Mouse (Mus musculus) urinary bladder, postnatal 10 days (tissue): Measurements from ENCODE around the gene Cfap61.

Experiments used
- DNase-seq: peaks from one replicate; pipeline ENCODE4 v3.0.0; 2022; ENCODE audit warnings: low spot score

Cfap61 gene

DNA sequence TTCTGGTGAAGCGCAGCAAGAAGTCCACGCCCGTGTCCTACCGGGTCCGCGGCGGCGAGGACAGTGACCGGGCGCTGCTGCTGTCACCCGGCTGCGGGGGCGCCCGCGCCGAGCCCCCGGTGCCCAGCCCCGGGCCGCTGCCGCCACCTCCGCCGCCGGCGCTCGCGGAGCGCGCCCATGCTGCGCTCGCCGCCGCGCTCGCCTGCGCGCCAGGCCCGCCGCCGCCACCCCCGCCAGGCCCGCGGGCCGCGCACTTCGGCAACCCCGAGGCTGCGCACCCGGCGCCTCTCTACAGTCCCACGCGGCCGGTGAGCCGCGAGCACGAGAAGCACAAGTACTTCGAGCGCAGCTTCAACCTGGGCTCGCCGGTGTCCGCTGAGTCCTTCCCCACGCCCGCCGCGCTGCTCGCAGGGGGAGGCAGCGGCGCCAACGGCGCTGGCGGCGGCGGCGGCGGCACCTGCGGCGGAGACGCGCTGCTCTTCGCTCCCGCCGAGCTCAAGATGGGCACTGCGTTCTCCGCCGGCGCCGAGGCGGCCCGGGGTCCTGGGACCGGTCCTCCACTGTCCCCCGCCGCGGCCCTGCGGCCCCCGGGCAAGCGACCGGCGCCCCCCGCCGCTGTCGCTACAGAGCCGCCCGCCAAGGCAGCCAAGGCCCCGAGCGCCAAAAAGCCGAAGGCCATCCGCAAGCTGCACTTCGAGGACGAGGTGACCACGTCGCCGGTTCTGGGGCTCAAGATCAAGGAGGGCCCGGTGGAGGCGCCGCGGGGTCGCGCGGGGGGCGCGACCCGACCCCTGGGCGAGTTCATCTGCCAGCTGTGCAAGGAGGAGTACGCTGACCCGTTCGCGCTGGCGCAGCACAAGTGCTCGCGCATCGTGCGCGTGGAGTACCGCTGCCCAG is 287.9 kb downstream of the Cfap61 start:
- DNase-seq = no peak

- no peak for DNase-seq
Observed at GRCm38 (mm10) chr2:146223176-146223905, 288.8 kb downstream of the Cfap61 start.

DNA sequence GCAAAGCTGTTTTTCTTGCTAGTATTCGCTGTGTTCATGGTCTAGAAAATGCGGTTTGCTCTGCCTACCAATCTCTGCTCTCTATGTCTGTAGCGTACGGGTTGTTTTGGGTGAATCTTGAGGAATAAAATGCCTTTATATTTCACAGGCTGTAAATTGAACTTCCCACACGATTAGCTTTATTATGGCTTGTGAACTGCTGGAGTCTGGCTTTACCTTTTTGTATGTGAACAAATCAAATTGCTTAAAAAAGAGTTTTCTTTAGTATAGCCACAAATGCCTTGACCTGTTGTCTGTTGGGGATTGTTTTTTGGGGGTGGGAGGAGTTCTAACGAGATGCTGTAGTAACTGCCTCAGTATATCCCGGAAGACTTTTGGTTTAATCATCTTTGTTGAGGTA is 289.6 kb downstream of the Cfap61 start:
- DNase-seq = no peak

DNA sequence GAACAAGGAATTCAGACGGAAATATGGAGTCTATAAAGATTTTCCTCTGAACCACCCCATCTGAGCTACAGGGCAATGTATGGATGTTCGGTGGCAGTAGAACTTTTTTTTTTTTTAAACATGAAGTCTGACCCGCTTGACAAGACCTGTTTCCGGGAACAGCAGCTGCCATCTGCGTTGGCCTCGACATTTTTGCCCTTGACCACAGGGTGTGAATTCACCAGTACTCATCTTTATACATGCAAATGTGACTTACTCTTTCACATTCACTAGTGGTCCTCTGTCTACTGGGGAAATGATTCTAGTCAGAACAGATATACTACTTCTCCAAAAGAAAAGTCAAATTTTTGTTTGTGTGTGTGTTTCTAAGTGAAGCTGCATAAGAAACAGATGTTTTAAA is 291.2 kb downstream of the Cfap61 start:
- no peak for DNase-seq

DNA sequence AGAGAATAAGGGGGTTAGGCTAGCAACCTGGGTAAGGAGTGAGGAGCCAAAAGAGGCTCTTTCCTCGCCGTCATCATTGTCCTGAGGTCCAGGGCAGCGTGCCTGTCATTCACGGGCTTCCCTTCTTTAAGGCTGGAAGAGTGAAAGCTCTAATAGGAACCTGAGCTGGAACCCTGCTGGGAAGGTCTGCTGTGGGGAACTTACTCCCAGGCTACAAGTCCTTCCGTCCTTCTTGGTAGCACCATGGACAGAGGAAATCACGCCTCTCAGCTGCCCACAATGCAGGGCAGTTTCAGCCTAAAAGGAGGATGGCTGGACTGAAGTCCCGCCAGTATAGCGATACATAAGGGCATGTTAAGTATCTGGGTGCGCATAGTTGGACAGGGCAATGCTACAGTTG is 291.9 kb downstream of the Cfap61 start:
- no peak for DNase-seq

DNA sequence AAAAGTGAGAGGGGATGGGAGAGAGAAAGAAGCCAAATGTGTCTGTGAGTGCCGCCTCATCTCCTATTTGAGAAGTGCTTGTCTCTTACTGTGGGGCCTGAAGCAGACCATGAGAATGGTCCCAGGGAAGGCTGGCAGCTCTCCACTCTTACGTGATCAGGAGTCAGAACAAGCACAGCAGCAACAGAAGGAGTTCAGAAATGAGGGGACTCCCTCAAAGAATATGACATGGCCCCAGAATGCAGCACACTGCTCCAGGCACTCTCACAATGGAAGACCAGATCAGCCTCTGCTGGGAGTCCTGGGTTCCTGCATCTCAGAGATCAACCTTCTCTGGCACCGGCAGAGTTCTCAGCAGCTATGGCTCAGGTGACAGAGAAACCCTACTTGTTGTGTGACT is 293.1 kb downstream of the Cfap61 start:
- no peak for DNase-seq

- DNase-seq = no peak
Observed at GRCm38 (mm10) chr2:146228435-146228834, 293.9 kb downstream of the Cfap61 start.

DNA sequence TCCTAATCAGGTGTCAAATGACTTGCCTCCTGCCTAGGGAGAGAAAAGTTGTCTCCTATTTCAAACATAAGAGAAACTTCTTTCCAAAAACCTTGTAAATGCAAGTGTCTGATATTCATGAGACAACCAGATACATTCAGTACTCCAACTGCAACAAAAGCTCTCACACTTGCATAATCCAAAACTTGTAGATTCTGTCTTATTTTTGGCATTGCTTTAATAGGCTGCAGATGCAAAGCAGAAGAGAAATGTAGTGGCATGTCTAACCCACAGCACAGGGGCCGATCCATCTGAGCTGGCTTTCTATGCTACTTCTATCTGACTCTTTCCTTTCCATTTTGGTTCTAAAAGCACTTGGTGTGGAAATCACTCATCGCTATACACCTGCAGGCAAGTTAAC is 296.9 kb downstream of the Cfap61 start:
- no peak for DNase-seq

DNA sequence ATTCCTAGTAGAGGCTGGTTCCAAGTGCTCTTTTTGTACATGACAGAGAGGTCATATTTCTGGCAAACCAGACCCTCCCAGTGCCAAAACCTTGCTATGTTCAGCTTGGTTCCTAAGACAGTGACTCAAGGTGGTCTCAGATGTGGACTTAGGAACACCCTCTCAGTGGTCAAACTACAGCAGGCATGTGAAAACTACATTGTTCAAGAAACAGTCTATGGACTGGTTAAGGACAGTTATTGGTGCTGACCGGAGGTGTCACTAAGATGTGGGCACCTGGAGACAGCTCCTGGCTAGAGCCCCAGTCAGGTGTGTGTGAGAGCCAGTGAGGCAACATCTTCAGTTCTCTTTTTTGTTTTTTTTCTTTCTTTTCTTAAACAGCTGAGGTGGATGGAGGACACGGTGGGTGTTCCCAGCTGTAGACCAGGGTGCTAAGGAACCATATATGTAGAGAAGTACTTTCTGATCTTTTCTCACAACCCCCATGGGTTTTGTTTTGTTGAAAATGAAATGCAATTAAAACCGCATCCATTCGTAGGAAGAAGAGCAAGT is 304.7 kb downstream of the Cfap61 start:
- no peak for DNase-seq

- no peak for DNase-seq
Observed at GRCm38 (mm10) chr2:146244049-146244448, 309.5 kb downstream of the Cfap61 start.

DNA sequence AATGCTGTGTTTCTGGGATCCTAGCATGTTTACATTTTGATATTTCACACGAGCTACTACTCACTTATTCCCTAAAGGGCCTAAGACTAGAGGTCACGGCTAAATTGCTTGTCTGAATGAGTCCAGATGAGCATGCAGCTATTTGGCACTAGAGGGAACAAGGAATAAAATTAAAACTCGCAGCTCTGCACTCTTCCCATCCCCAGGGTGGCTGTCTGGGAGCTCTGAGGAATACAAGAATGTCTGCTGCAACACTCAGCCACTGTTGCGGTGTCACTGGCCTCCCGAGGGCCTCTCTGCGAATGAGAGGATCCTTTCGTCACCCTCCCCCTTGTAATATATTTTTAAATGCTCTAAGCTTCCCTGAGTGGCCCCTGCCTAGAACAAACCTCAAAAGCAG is 310.8 kb downstream of the Cfap61 start:
- no peak for DNase-seq

GRCm38 (mm10) chr2:146246409-146247075 is 312.0 kb downstream of the Cfap61 start:
- no peak for DNase-seq

GRCm38 (mm10) chr2:146247576-146247975 is 313.0 kb downstream of the Cfap61 start:
- DNase-seq = no peak

DNA sequence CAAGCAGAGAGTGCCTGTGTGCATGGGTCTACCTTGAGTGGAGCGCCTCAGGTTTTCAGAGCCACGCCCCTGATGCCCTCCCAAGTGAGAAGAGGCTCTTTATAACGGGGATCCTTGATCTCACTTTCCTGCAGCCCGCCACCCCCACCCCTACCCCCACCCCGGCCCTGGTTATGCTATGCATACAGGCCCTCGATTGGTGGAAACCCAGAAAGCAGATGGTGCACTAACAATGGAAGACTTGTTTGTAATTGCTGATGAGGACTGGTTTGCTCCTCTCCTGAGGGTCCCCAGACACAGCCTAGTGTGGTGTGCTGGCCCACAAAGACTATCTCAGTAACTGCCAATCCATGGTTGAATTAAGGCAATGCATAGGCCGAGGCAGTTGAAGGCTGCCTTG is 314.4 kb downstream of the Cfap61 start:
- no peak for DNase-seq

DNA sequence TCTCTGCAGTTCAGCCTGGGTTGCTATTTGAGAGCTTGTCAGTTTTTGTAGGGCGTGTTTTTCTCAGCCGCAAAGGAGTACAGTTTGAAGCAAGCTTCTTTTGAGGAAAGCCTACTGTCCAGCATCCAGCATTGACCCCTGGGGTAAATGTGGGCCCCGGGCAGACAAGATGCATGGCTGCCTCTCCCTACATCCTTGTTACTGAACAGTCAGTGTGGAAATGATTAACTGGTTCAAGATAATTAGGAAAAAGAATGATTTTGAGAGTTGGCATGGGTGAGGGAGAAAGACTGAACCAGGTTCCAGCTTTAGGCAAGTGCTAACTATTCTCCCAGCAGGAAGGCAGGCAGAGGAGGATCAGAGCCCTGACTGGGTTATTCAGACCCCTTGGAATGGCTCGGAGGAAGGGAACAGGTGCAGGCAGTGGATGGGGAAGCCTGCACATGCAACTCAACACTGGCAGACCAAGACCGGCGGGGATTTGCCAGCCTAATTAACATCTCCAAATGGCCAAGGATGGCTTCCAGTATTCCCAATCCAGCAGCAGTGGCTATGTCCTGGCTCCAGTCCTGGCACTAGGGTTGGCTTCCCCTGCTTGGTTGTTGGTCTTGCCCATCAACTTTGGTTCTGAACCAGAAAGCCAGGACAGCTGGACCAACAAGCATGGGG is 315.8 kb downstream of the Cfap61 start:
- no peak for DNase-seq

DNA sequence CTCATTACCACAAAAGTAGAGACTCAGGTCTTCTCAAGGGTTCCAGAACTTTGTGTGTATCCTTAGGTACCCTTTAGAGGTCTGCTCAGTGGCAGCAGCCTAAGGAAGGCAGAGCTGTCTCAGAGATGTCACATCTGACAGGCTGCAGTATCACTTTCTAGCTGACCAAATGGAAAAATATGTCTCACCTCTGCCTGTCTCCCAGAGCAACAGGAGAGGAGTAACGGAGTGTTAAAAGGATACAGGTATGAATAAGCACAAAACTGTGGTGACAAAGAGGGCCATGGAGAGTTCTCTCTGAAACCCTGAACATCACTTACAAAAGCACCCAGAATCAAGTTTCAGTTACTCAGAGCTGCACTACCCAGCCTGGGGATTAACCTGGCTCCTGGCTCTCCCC is 319.8 kb downstream of the Cfap61 start:
- DNase-seq = no peak

DNA sequence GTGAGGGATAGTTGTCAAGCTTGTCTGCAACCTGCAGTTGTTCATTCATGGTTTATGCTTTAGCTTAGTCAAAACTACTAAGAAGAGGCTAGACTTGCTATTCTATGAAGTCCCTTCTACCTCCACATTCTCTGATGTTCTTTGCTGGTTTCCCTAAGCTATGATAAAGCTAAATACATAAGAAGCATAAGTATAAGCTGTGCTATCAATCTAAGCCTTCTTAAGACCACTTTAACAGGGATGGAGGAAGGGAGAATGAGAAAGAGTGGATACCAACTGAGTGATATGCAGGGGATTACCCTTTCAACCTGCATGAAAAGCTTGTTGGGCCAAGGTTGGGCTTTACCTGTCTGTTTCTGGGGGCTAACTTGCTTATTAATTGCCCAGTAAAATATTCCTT is 321.1 kb downstream of the Cfap61 start:
- no peak for DNase-seq

DNA sequence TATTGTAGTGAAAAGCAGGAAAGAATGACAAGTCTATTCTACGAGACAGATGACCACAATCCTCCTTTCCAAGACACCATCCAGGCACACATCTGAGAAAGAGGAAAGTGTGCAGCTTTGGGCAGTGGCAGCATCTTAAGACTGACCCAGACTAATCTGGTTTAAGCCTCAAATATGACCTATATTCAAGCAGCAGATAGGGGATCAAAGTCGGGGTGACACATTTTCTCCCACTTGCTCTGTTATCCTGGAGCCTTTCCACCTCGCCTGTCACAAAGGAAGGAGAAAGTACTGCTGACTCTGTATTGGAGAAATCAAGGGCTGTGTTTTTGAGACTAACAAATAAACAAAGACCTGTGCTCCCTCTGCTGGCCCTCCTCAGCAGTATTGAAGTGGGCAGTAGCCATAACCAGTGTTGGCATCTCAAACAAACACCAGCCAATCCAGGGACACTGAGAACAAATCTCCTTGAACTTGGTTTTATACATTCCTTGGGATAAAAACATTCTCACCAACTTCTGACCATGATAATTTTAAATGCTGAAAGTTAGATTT is 321.8 kb downstream of the Cfap61 start:
- no peak for DNase-seq

DNA sequence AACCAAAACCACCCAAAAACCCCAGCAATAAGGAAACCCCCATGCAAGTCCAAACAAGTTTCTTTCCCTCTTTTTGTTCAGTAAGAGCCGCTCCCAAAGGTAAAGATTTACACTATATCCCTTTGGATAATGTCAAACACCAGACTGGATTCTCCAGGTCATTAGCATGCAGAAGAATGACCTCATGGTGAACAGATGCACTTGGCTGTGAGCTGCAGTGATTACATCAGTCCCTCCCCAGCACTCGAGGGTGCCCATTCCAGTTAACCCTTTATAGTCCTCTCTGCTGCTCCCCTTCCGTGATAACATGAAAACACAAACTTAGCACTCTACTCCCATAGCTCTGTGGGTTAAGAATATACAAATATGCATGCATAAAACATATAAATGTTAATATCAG is 322.5 kb downstream of the Cfap61 start:
- no peak for DNase-seq

- no peak for DNase-seq
Observed at GRCm38 (mm10) chr2:146257609-146258008, 323.0 kb downstream of the Cfap61 start.

DNA sequence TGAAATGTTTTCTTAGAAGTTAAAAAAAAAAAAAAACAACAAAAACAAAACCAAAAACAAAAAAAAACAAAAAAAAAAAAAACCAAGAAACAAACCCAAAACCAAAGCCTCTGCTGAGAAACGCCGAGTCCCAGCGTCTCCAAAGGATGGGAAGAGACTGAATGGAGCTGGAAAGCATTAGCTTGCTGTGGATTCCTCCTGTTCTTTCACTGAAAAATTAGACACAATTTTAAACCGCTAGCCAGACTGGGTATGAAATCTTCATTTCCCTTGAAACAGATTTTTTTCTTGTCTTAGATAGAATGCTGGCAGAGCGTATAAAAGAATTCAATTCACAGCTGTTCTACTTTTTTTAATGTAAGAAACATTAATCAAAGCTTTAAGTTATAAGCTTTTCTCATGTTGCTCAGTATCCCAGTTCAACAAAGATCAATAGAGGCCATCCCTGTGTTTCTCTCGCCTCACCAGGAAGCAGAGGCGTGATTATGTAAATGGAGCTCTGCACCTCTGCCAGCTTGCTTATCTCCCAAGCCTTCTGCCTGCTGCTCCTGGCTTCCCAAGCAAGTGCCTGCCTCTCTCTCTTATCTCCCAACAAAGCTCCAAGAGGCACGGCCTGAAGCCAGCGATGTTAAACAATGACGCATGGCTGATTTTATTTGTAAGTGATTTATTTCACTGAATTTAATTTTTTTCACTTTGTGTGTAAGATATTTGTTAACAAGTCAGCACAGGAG is 324.3 kb downstream of the Cfap61 start:
- no peak for DNase-seq
